Mouse (Mus musculus) midbrain, postnatal 0 days (tissue): ENCODE results near the gene Tmem150b. TPM values are rescaled to one million over a fixed set of nuclear protein-coding genes. Genes with fewer than 3 reads are reported as not detected.

ENCODE experiments used
- ATAC-seq: fragments of 200-750 bp; cut with Nextera tagmentation; 2 replicates; pipeline ENCODE4 v1.8.0; 2017; ENCODE audit warnings: moderate number of reproducible peaks, mild to moderate bottlenecking, moderate TSS enrichment, moderate library complexity; ENCODE audit not compliant: low FRiP score
- DNase-seq: peaks from one replicate; pipeline ENCODE4 v3.0.0-alpha.2; 2015; ENCODE audit warnings: low spot score
- H3K27ac ChIP-seq: fragments of 300-500 bp; sonication (generic); 2 replicates; pipeline ENCODE4 v1.5.1; 2014; ENCODE audit warnings: low read depth, mild to moderate bottlenecking, low read length, mixed read lengths
- H3K27me3 ChIP-seq: fragments of 300-500 bp; sonication (generic); 2 replicates; pipeline ENCODE4 v1.6.1; 2014; ENCODE audit warnings: low read length, control low read depth, mixed read lengths; ENCODE audit not compliant: insufficient read depth
- H3K36me3 ChIP-seq: fragments of 300-500 bp; sonication (generic); 2 replicates; pipeline ENCODE4 v1.6.1; 2014; ENCODE audit warnings: low read length, control low read depth, mixed read lengths; ENCODE audit not compliant: insufficient read depth
- H3K4me1 ChIP-seq: fragments of 300-500 bp; sonication (generic); 2 replicates; pipeline ENCODE4 v1.6.1; 2014; ENCODE audit warnings: mild to moderate bottlenecking, control low read depth, antibody characterized with exemption, low read length, mixed read lengths; ENCODE audit not compliant: insufficient read depth
- H3K4me2 ChIP-seq: fragments of 300-500 bp; sonication (generic); 2 replicates; pipeline ENCODE4 v1.6.1; 2014; ENCODE audit warnings: low read depth, mild to moderate bottlenecking, low read length, mixed read lengths; ENCODE audit not compliant: poor library complexity, severe bottlenecking
- H3K4me3 ChIP-seq: fragments of 300-500 bp; sonication (generic); 2 replicates; pipeline ENCODE4 v1.5.1; 2014; ENCODE audit warnings: low read depth, mild to moderate bottlenecking, low read length, moderate library complexity
- H3K9ac ChIP-seq: fragments of 300-500 bp; sonication (generic); replicated peaks from 2 replicates; pipeline ENCODE4 v1.6.1; 2014; ENCODE audit warnings: mild to moderate bottlenecking, low read length, moderate library complexity, mixed read lengths; ENCODE audit not compliant: poor library complexity, severe bottlenecking
- H3K9me3 ChIP-seq: fragments of 300-500 bp; sonication (generic); 2 replicates; pipeline ENCODE4 v1.6.1; 2016; ENCODE audit warnings: low read length, control low read depth
- CTCF ChIP-seq: IDR thresholded peaks from 2 replicates; pipeline ENCODE4 v1.5.1; 2016; ENCODE audit warnings: antibody characterized with exemption, mild to moderate bottlenecking
- WGBS: fragments of 180-500 bp; shearing (Covaris S2); extraction: QIAGEN DNeasy Blood & Tissue Kit; methylation state at CpG from one replicate; pipeline ENCODE4 v1.1.7; 2014; 5-methylcytosine and 5-hydroxymethylcytosine counted together
- polyA plus RNA-seq: library from polyadenylated mRNA; unstranded; fragments of >200 nt; fragmentation: Nextera tagmentation; extraction: Ambion mirVana; gene quantifications from 2 replicates; pipeline ENCODE4 v1.2.1, GENCODE M21; 2015
- total RNA-seq: library from RNA; depleted of rRNA; stranded (reverse); fragments of >200 nt; gene quantifications from 2 replicates; pipeline ENCODE4 v1.2.3, GENCODE M21; 2014

Gene Tmem150b
- total and polyA plus RNA-seq, 2 experiments from 2014 or later = 0.23 TPM; not detected in 1

DNA sequence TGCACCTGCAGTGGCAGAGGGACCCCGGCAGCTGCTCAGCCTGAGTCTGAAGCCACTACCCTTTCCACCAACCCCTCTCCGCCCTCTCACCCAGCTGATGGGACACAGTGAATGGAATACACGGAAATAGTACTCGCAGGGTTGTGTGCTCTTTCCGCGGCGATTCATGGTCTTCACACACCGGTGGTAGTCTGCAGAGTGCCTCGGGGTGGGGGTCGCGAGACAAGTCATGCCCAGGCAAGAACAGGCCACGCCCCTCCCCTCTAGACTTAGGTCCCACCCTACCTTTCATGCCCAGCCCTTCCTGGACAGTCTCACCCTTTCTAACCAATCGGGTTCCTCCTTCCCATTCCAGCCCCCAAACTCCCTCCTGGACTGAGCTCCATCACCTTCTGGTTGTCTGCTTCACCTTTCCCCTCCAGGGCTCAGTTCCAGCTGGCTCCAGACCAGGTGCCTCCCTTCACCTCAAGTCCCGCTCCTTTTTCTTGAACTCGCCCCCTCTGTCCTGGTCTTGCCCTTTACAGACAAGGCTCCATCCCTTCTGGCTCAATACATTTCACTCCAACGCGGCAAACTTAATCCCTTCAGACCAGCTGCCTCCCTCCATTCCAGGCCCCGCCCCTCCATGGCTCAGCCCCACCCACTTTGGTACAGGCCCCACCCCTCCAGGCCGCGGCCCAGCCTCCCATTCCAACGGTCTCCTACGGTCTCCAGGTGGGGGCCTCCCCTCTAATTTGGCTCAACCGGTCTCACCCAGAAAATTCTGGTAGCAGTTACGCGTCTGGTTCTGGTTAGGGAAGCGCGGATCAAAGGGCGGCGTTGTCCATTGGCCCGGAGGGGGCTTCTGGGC lies 27.1 kb upstream of the Tmem150b start:
- H3K27ac ChIP-seq = peak overlapping the region; percentile 43
- peak; percentile 39 for DNase-seq

DNA sequence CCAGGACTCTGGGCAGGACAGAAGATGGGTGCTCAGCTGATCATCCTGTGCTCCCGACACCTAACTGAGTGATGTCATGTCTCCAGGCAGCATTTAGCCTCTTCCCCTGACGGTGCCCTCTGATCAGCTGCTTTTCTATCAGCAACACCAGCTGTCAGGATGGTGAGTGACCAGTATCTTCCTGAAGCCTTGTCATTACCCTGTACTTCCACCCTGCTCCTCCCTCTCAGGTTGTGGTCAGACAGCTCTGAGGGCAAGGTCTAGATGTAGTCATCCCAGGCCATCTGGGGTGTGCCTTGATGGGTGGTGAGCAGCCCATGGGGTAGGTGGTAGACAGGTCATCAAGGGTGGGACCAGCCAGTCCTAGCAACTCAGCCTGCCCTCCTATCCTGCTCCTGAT lies 24.1 kb upstream of the Tmem150b start:
- no peak overlapping the region for H3K9ac ChIP-seq
- H3K4me3 ChIP-seq = no peak overlapping the region
- no peaks in the 10 kb centered on the region for H3K4me1 ChIP-seq
- DNase-seq (no peak), ATAC-seq (no peak)
- peaks cover 17% of the 10 kb centered on the region for H3K36me3 ChIP-seq
- no peaks in the 10 kb centered on the region for H3K27me3 ChIP-seq
- H3K4me2 ChIP-seq = no peak overlapping the region
- no peaks in the 10 kb centered on the region for H3K9me3 ChIP-seq
- TF ChIP-seq CTCF = no peak
- 82% methylated on average over 2 of the region's 2 CpGs for WGBS
- no peak overlapping the region for H3K27ac ChIP-seq

More for the DNA sequence above, 27.1 kb upstream of the Tmem150b start:
- Histone ChIP-seq H3K4me1 (no peaks in the 10 kb centered on the region), H3K4me2 (peak overlapping the region; percentile 65), H3K27me3 (no peaks in the 10 kb centered on the region), H3K9me3 (no peaks in the 10 kb centered on the region), H3K4me3 (peak overlapping the region; percentile 43), H3K9ac (peak overlapping the region; percentile 59), H3K36me3 (no peaks in the 10 kb centered on the region)
- peak; percentile 76 for ATAC-seq
- TF ChIP-seq CTCF = no peak
- WGBS = 1% methylated on average over 30 of the region's 30 CpGs

- ATAC-seq = no peak
- no peak for TF ChIP-seq CTCF
- Histone ChIP-seq H3K4me1 (no peaks in the 10 kb centered on the region), H3K4me2 (no peak overlapping the region), H3K36me3 (peaks cover 17% of the 10 kb centered on the region), H3K9ac (no peak overlapping the region), H3K9me3 (no peaks in the 10 kb centered on the region), H3K27me3 (no peaks in the 10 kb centered on the region), H3K4me3 (no peak overlapping the region), H3K27ac (no peak overlapping the region)
- no peak for DNase-seq
- 87% methylated on average over 4 of the region's 4 CpGs for WGBS
Measured at GRCm38 (mm10) chr7:4748321-4748720, 23.3 kb upstream of the Tmem150b start.

GRCm38 (mm10) chr7:4747156-4747899 lies 22.3 kb upstream of the Tmem150b start:
- H3K9ac ChIP-seq = no peak overlapping the region
- ATAC-seq (no peak), DNase-seq (no peak)
- no peak for TF ChIP-seq CTCF
- H3K9me3 ChIP-seq = no peaks in the 10 kb centered on the region
- H3K27ac ChIP-seq = no peak overlapping the region
- H3K4me3 ChIP-seq = no peak overlapping the region
- peaks cover 20% of the 10 kb centered on the region for H3K36me3 ChIP-seq
- H3K4me2 ChIP-seq = no peak overlapping the region
- no peaks in the 10 kb centered on the region for H3K27me3 ChIP-seq
- 79% methylated on average over 9 of the region's 9 CpGs for WGBS
- no peaks in the 10 kb centered on the region for H3K4me1 ChIP-seq

GRCm38 (mm10) chr7:4746326-4746980 lies 21.4 kb upstream of the Tmem150b start:
- WGBS = 88% methylated on average over 22 of the region's 22 CpGs
- Histone ChIP-seq H3K27ac (no peak overlapping the region), H3K9me3 (no peaks in the 10 kb centered on the region), H3K4me3 (no peak overlapping the region), H3K9ac (no peak overlapping the region), H3K36me3 (peaks cover 20% of the 10 kb centered on the region), H3K4me2 (no peak overlapping the region), H3K27me3 (no peaks in the 10 kb centered on the region), H3K4me1 (peaks cover 7% of the 10 kb centered on the region; the same call in 1 of the 2 replicates)
- DNase-seq = no peak
- no peak for TF ChIP-seq CTCF
- ATAC-seq = no peak
